Mouse (Mus musculus): Measurements from ENCODE around the gene Cpa4. TPM values are rescaled to one million over a fixed set of nuclear protein-coding genes. Genes with fewer than 3 reads are reported as not detected.

Gene Cpa4
- polyA plus RNA-seq, 1 experiment from 2014 or later: 1.3 TPM

GRCm38 (mm10) chr6:30604342-30604867 is 36.2 kb downstream of the Cpa4 start:
- H3K9ac ChIP-seq: no peak overlapping the region
- no peaks in the 10 kb centered on the region for H3K9me3 ChIP-seq
- no peak for ATAC-seq (ENCODE audit: insufficient number of reproducible peaks, insufficient read depth, low FRiP score, low TSS enrichment)
- no peaks in the 10 kb centered on the region for H3K27me3 ChIP-seq
- H3K36me3 ChIP-seq: no peaks in the 10 kb centered on the region
- 41% methylated on average over 7 of the region's 7 CpGs for WGBS
- H3K4me3 ChIP-seq: no peak overlapping the region
- H3K4me1 ChIP-seq: peaks cover 7% of the 10 kb centered on the region; the same call in 1 of the 2 replicates
- no peak overlapping the region for H3K27ac ChIP-seq
- H3K4me2 ChIP-seq (replicated peaks): no peak overlapping the region

GRCm38 (mm10) chr6:30605111-30605510 is 36.9 kb downstream of the Cpa4 start:
- no peaks in the 10 kb centered on the region for H3K9me3 ChIP-seq
- ATAC-seq (ENCODE audit: insufficient number of reproducible peaks, insufficient read depth, low FRiP score, low TSS enrichment): no peak
- peaks cover 7% of the 10 kb centered on the region; the same call in 1 of the 2 replicates for H3K4me1 ChIP-seq
- 0 out of 2 replicates have a peak overlapping the region, but pooled peaks have one; percentile 46 for H3K27ac ChIP-seq
- no peak overlapping the region for H3K4me2 ChIP-seq (replicated peaks)
- no peaks in the 10 kb centered on the region for H3K36me3 ChIP-seq
- no peaks in the 10 kb centered on the region for H3K27me3 ChIP-seq
- H3K9ac ChIP-seq: no peak overlapping the region
- no peak overlapping the region for H3K4me3 ChIP-seq
- 86% methylated on average over 4 of the region's 4 CpGs for WGBS

- H3K9ac ChIP-seq: no peak overlapping the region
- H3K27ac ChIP-seq: 0 out of 2 replicates have a peak overlapping the region, but pooled peaks have one; percentile 46
- no peak overlapping the region for H3K4me2 ChIP-seq (replicated peaks)
- peaks cover 7% of the 10 kb centered on the region; the same call in 1 of the 2 replicates for H3K4me1 ChIP-seq
- WGBS: 78% methylated on average over 5 of the region's 5 CpGs
- H3K9me3 ChIP-seq: no peaks in the 10 kb centered on the region
- 0 out of 2 replicates have a peak, but pooled peaks have one; percentile 41 for ATAC-seq (ENCODE audit: insufficient number of reproducible peaks, insufficient read depth, low FRiP score, low TSS enrichment)
- no peaks in the 10 kb centered on the region for H3K36me3 ChIP-seq
- no peak overlapping the region for H3K4me3 ChIP-seq
- no peaks in the 10 kb centered on the region for H3K27me3 ChIP-seq
Observed at GRCm38 (mm10) chr6:30605672-30606071, 37.5 kb downstream of the Cpa4 start.

- H3K9me3 ChIP-seq: no peaks in the 10 kb centered on the region
- no peak within 1 kb of the TSS for H3K9ac ChIP-seq
- ATAC-seq (ENCODE audit: insufficient number of reproducible peaks, insufficient read depth, low FRiP score, low TSS enrichment): no peak
- H3K4me1 ChIP-seq: peaks cover 22% of the 10 kb centered on the region
- no peaks in the 10 kb centered on the region for H3K27me3 ChIP-seq
- H3K27ac ChIP-seq: 0 out of 2 replicates have a peak within 1 kb of the TSS, but pooled peaks have one; percentile 14
- H3K4me2 ChIP-seq (replicated peaks): no peak within 1 kb of the TSS
- WGBS: 93% methylated on average over 7 of the region's 7 CpGs
- no peak within 1 kb of the TSS for H3K4me3 ChIP-seq
- no peaks in the 10 kb centered on the region for H3K36me3 ChIP-seq
Observed at GRCm38 (mm10) chr6:30610710-30611109, 42.5 kb downstream of the Cpa4 start, which contains the start of gene Cpa5. Gene Cpa5 (plus strand): TSS chr6:30611010.

GRCm38 (mm10) chr6:30611212-30611611 is 43.0 kb downstream of the Cpa4 start:
- WGBS: 62% methylated on average over 5 of the region's 5 CpGs
- H3K9ac ChIP-seq: no peak overlapping the region
- H3K4me1 ChIP-seq: peaks cover 28% of the 10 kb centered on the region

GRCm38 (mm10) chr6:30614251-30614650 is 46.1 kb downstream of the Cpa4 start:
- Histone ChIP-seq H3K27ac (no peak overlapping the region), H3K36me3 (no peaks in the 10 kb centered on the region), H3K4me3 (no peak overlapping the region), H3K4me1 (peaks cover 53% of the 10 kb centered on the region), H3K9ac (no peak overlapping the region), H3K9me3 (no peaks in the 10 kb centered on the region), H3K27me3 (no peaks in the 10 kb centered on the region), H3K4me2 (replicated peaks) (no peak overlapping the region)
- WGBS: 82% methylated on average over 6 of the region's 6 CpGs
- ATAC-seq (ENCODE audit: insufficient number of reproducible peaks, insufficient read depth, low FRiP score, low TSS enrichment): no peak

More at GRCm38 (mm10) chr6:30611212-30611611, 43.0 kb downstream of the Cpa4 start:
- no peak overlapping the region for H3K4me2 ChIP-seq (replicated peaks)
- H3K27ac ChIP-seq: no peak overlapping the region
- H3K4me3 ChIP-seq: no peak overlapping the region
- no peaks in the 10 kb centered on the region for H3K9me3 ChIP-seq
- ATAC-seq (ENCODE audit: insufficient number of reproducible peaks, insufficient read depth, low FRiP score, low TSS enrichment): no peak
- H3K27me3 ChIP-seq: no peaks in the 10 kb centered on the region
- no peaks in the 10 kb centered on the region for H3K36me3 ChIP-seq

GRCm38 (mm10) chr6:30615741-30616140 is 47.6 kb downstream of the Cpa4 start:
- no peaks in the 10 kb centered on the region for H3K36me3 ChIP-seq
- H3K4me1 ChIP-seq: peaks cover 53% of the 10 kb centered on the region
- no peak overlapping the region for H3K9ac ChIP-seq
- WGBS: 17% methylated on average over 4 of the region's 4 CpGs
- H3K27me3 ChIP-seq: no peaks in the 10 kb centered on the region
- H3K4me2 ChIP-seq (replicated peaks): no peak overlapping the region
- no peak for ATAC-seq (ENCODE audit: insufficient number of reproducible peaks, insufficient read depth, low FRiP score, low TSS enrichment)
- no peaks in the 10 kb centered on the region for H3K9me3 ChIP-seq
- H3K4me3 ChIP-seq: no peak overlapping the region
- H3K27ac ChIP-seq: peak overlapping the region; percentile 89

- peak; percentile 62 for ATAC-seq (ENCODE audit: insufficient number of reproducible peaks, insufficient read depth, low FRiP score, low TSS enrichment)
- Histone ChIP-seq H3K27ac (peak overlapping the region; percentile 89), H3K9ac (no peak overlapping the region), H3K27me3 (no peaks in the 10 kb centered on the region), H3K4me1 (peaks cover 53% of the 10 kb centered on the region), H3K9me3 (no peaks in the 10 kb centered on the region), H3K4me3 (no peak overlapping the region), H3K4me2 (replicated peaks) (peak overlapping the region; percentile 45), H3K36me3 (no peaks in the 10 kb centered on the region)
- under 1% methylated on average over 8 of the region's 8 CpGs for WGBS
Observed at GRCm38 (mm10) chr6:30616491-30616941, 48.3 kb downstream of the Cpa4 start.

GRCm38 (mm10) chr6:30617020-30617958 is 49.1 kb downstream of the Cpa4 start:
- H3K4me2 ChIP-seq (replicated peaks): peak overlapping the region; percentile 45
- peaks cover 53% of the 10 kb centered on the region for H3K4me1 ChIP-seq
- peak; percentile 31; the same call in 1 of the 2 replicates for ATAC-seq (ENCODE audit: insufficient number of reproducible peaks, insufficient read depth, low FRiP score, low TSS enrichment)
- no peaks in the 10 kb centered on the region for H3K27me3 ChIP-seq
- H3K36me3 ChIP-seq: no peaks in the 10 kb centered on the region
- peak overlapping the region; percentile 9; the same call in 1 of the 2 replicates for H3K4me3 ChIP-seq
- peak overlapping the region; percentile 89 for H3K27ac ChIP-seq
- no peaks in the 10 kb centered on the region for H3K9me3 ChIP-seq
- H3K9ac ChIP-seq: no peak overlapping the region
- WGBS: 8% methylated on average over 13 of the region's 13 CpGs

- peak; percentile 63 for ATAC-seq (ENCODE audit: insufficient number of reproducible peaks, insufficient read depth, low FRiP score, low TSS enrichment)
- peaks cover 53% of the 10 kb centered on the region for H3K4me1 ChIP-seq
- H3K9me3 ChIP-seq: no peaks in the 10 kb centered on the region
- H3K4me2 ChIP-seq (replicated peaks): peak overlapping the region; percentile 45
- H3K27ac ChIP-seq: peak overlapping the region; percentile 89
- H3K4me3 ChIP-seq: peak overlapping the region; percentile 9; the same call in 1 of the 2 replicates
- H3K27me3 ChIP-seq: no peaks in the 10 kb centered on the region
- no peaks in the 10 kb centered on the region for H3K36me3 ChIP-seq
- 0 out of 2 replicates have a peak overlapping the region, but pooled peaks have one; percentile 7 for H3K9ac ChIP-seq
- WGBS: 3% methylated on average over 17 of the region's 18 CpGs
Observed at GRCm38 (mm10) chr6:30617959-30618590, 49.9 kb downstream of the Cpa4 start.

- 29% methylated on average over 6 of the region's 6 CpGs for WGBS
- ATAC-seq (ENCODE audit: insufficient number of reproducible peaks, insufficient read depth, low FRiP score, low TSS enrichment): no peak
- Histone ChIP-seq H3K27me3 (no peaks in the 10 kb centered on the region), H3K4me3 (no peak overlapping the region), H3K9ac (no peak overlapping the region), H3K27ac (peak overlapping the region; percentile 89), H3K4me2 (replicated peaks) (no peak overlapping the region), H3K36me3 (no peaks in the 10 kb centered on the region), H3K9me3 (no peaks in the 10 kb centered on the region), H3K4me1 (peaks cover 51% of the 10 kb centered on the region)
Observed at GRCm38 (mm10) chr6:30618735-30619134, 50.6 kb downstream of the Cpa4 start.
